Mouse (Mus musculus): Measurements from ENCODE around the gene Fbxo6. TPM values are rescaled to one million over a fixed set of nuclear protein-coding genes. Genes with fewer than 3 reads are reported as not detected.
"Not testable (repeated sequence)": the region's sequence is repeated elsewhere in the genome, so short reads cannot be mapped to it uniquely, and the experiment has no call there.

Gene Fbxo6
- 84.6 and 86.0 TPM in 2 replicates for total RNA-seq (2014; rRNA removed; ENCODE audit: low replicate concordance)
- 31.6 and 35.4 TPM in 2 replicates for polyA plus RNA-seq (2015; fragmentation: Nextera tagmentation; extraction: Ambion mirVana)

- TF ChIP-seq CTCF (IDR thresholded peaks at IDR 0.05; ENCODE audit: low read depth) (peak; percentile 76), EP300 (IDR thresholded peaks at IDR 0.05; ENCODE audit: low read depth) (no peak)
- Histone ChIP-seq H3K4me2 (ENCODE audit: low read depth, low read length) (peak within 1 kb of the TSS; percentile 96), H3K9ac (replicated peaks; ENCODE audit: low read depth, low read length) (peak within 1 kb of the TSS; percentile 83), H3K27ac (ENCODE audit: low read depth) (peak within 1 kb of the TSS; percentile 96), H3K4me3 (ENCODE audit: low read depth, low read length) (peak within 1 kb of the TSS; percentile 81), H3K27me3 (ENCODE audit: control insufficient read depth, insufficient read depth, low read length) (no peaks in the 10 kb centered on the region), H3K4me1 (ENCODE audit: control insufficient read depth, insufficient read depth) (no peaks in the 10 kb centered on the region), H3K36me3 (replicated peaks; ENCODE audit: control insufficient read depth, insufficient read depth, low read length) (peaks cover 25% of the 10 kb centered on the region), H3K9me3 (replicated peaks; ENCODE audit: control insufficient read depth, low read length) (no peaks in the 10 kb centered on the region)
- DNase-seq (ENCODE audit: low spot score), result peak; percentile 87
- peak; percentile 92 for ATAC-seq (ENCODE audit: insufficient read depth, low read depth)
- under 1% methylated on average over 52 of the region's 67 CpGs for WGBS
Observed at GRCm38 (mm10) chr4:148151267-148152168, at the start of gene Fbxo6. Fbxo6 (minus strand) TSS chr4:148152140.

GRCm38 (mm10) chr4:148198721-148199120, 46.8 kb upstream of the Fbxo6 start:
- Histone ChIP-seq H3K4me3 (ENCODE audit: low read depth, low read length) (no peak overlapping the region), H3K27me3 (ENCODE audit: control insufficient read depth, insufficient read depth, low read length) (no peaks in the 10 kb centered on the region), H3K9me3 (replicated peaks; ENCODE audit: control insufficient read depth, low read length) (no peaks in the 10 kb centered on the region), H3K4me2 (ENCODE audit: low read depth, low read length) (no peak overlapping the region), H3K36me3 (replicated peaks; ENCODE audit: control insufficient read depth, insufficient read depth, low read length) (no peaks in the 10 kb centered on the region), H3K4me1 (ENCODE audit: control insufficient read depth, insufficient read depth) (no peaks in the 10 kb centered on the region), H3K27ac (ENCODE audit: low read depth) (no peak overlapping the region), H3K9ac (replicated peaks; ENCODE audit: low read depth, low read length) (no peak overlapping the region)
- DNase-seq (ENCODE audit: low spot score) (no peak), ATAC-seq (ENCODE audit: insufficient read depth, low read depth) (no peak)
- WGBS, result 40% methylated on average over 10 of the region's 10 CpGs
- TF ChIP-seq CTCF (IDR thresholded peaks at IDR 0.05; ENCODE audit: low read depth) (no peak), EP300 (IDR thresholded peaks at IDR 0.05; ENCODE audit: low read depth) (no peak)

GRCm38 (mm10) chr4:148194400-148194799, 42.5 kb upstream of the Fbxo6 start:
- H3K9ac ChIP-seq (replicated peaks; ENCODE audit: low read depth, low read length), result no peak overlapping the region
- ATAC-seq (ENCODE audit: insufficient read depth, low read depth), result no peak
- TF ChIP-seq EP300 (IDR thresholded peaks at IDR 0.05; ENCODE audit: low read depth), result no peak
- TF ChIP-seq CTCF (IDR thresholded peaks at IDR 0.05; ENCODE audit: low read depth), result no peak
- H3K4me1 ChIP-seq (ENCODE audit: control insufficient read depth, insufficient read depth), result no peaks in the 10 kb centered on the region
- H3K36me3 ChIP-seq (replicated peaks; ENCODE audit: control insufficient read depth, insufficient read depth, low read length), result no peaks in the 10 kb centered on the region
- H3K9me3 ChIP-seq (replicated peaks; ENCODE audit: control insufficient read depth, low read length), result no peaks in the 10 kb centered on the region
- DNase-seq (ENCODE audit: low spot score), result no peak
- H3K4me3 ChIP-seq (ENCODE audit: low read depth, low read length), result no peak overlapping the region
- no peak overlapping the region for H3K27ac ChIP-seq (ENCODE audit: low read depth)
- H3K27me3 ChIP-seq (ENCODE audit: control insufficient read depth, insufficient read depth, low read length), result no peaks in the 10 kb centered on the region
- no peak overlapping the region for H3K4me2 ChIP-seq (ENCODE audit: low read depth, low read length)

DNA sequence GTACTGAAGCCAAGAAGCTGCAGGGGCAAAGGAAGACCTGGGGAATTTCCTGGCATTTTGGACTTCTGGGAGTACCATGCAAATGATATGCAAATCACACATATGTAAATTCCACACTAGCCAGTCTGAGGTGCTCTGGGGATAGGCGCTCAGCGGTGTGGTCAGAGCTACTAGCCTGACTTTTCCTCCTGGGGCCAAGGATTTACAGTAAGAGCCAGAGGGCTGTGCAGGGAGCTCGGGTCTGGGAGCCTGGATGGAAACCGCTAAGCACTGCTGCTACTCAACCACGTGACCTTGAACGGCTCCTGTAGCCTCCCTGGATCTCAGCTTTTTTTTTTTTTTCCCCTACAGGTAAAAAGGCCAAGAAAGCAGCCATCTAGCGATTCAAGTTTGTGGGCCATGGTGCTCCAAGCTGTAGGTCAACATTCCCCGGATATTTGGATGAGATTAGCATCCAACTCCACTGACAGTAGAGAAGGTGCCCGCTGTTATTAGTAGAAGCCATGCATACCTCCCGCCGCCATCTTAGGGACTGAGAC, 40.8 kb upstream of the Fbxo6 start:
- TF ChIP-seq CTCF (IDR thresholded peaks at IDR 0.05; ENCODE audit: low read depth), result no peak
- TF ChIP-seq EP300 (IDR thresholded peaks at IDR 0.05; ENCODE audit: low read depth), result no peak
- WGBS, result 23% methylated on average over 11 of the region's 11 CpGs
- Histone ChIP-seq H3K9ac (replicated peaks; ENCODE audit: low read depth, low read length) (no peak overlapping the region), H3K4me3 (ENCODE audit: low read depth, low read length) (no peak overlapping the region), H3K4me1 (ENCODE audit: control insufficient read depth, insufficient read depth) (no peaks in the 10 kb centered on the region), H3K9me3 (replicated peaks; ENCODE audit: control insufficient read depth, low read length) (no peaks in the 10 kb centered on the region), H3K27ac (ENCODE audit: low read depth) (no peak overlapping the region), H3K27me3 (ENCODE audit: control insufficient read depth, insufficient read depth, low read length) (no peaks in the 10 kb centered on the region), H3K4me2 (ENCODE audit: low read depth, low read length) (no peak overlapping the region), H3K36me3 (replicated peaks; ENCODE audit: control insufficient read depth, insufficient read depth, low read length) (no peaks in the 10 kb centered on the region)
- ATAC-seq (ENCODE audit: insufficient read depth, low read depth), result no peak
- no peak for DNase-seq (ENCODE audit: low spot score)

- H3K9ac ChIP-seq (replicated peaks; ENCODE audit: low read depth, low read length); H3K9me3 ChIP-seq (replicated peaks; ENCODE audit: control insufficient read depth, low read length); H3K4me2 ChIP-seq (ENCODE audit: low read depth, low read length); ATAC-seq (ENCODE audit: insufficient read depth, low read depth); H3K27ac ChIP-seq (ENCODE audit: low read depth); H3K4me3 ChIP-seq (ENCODE audit: low read depth, low read length); H3K4me1 ChIP-seq (ENCODE audit: control insufficient read depth, insufficient read depth); DNase-seq (ENCODE audit: low spot score); H3K36me3 ChIP-seq (replicated peaks; ENCODE audit: control insufficient read depth, insufficient read depth, low read length); H3K27me3 ChIP-seq (ENCODE audit: control insufficient read depth, insufficient read depth, low read length): not testable (repeated sequence)
- 88% methylated on average over 1 of the region's 1 CpGs for WGBS
Observed at GRCm38 (mm10) chr4:148188767-148189166, 36.8 kb upstream of the Fbxo6 start.
